Mouse (Mus musculus) liver, adult 2 months (tissue): ENCODE measurements around the gene Shmt2.

ENCODE experiments used
- CTCF ChIP-seq: fragments of 200-500 bp; IDR thresholded peaks from 2 replicates; pipeline ENCODE4 v1.5.1; 2011; ENCODE audit warnings: low read depth, low read length, control low read depth
- POLR2A ChIP-seq: fragments of 200-500 bp; IDR thresholded peaks from 2 replicates; pipeline ENCODE4 v1.6.1; 2011; ENCODE audit warnings: low read length, control low read depth; ENCODE audit not compliant: insufficient read depth; ENCODE audit errors: extremely low read depth

DNA sequence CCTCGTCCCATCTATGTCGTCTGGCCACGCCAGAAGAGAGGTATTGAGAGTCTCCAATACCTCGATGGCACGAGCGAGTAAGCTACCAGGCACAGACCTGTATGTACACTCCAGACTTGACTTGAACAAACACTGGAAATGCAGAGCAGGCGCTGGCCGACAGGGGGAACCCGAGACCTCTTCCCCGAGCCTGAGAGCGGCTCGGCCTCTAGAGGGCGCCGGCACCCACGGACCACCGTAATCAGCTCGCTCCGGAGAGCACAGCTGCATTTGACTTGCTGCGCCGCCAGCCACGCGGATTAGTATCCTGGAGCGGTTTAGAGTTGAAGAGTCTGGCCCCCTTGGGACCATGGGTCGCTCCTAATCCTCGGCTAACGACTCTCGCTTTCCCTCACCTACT is 9.4 kb downstream of the Shmt2 start:
- TF ChIP-seq POLR2A (no peak), CTCF (peak; percentile 100)
